Mouse (Mus musculus): Measurements from ENCODE around the gene Sugt1. TPM values are rescaled to one million over a fixed set of nuclear protein-coding genes. Genes with fewer than 3 reads are reported as not detected.

Gene Sugt1
- polyA plus RNA-seq, 1 experiment: 186 TPM

GRCm38 (mm10) chr14:79671008-79671407 lies 83.5 kb downstream of the Sugt1 start:
- Histone ChIP-seq H3K4me3 (ENCODE audit: insufficient read depth, low read length) (no peak overlapping the region), H3K4me1 (ENCODE audit: control insufficient read depth, insufficient read depth, low read length) (no peaks in the 10 kb centered on the region), H3K27ac (ENCODE audit: insufficient read depth, low read length) (no peak overlapping the region)
- no peak for TF ChIP-seq POLR2A (IDR thresholded peaks at IDR 0.05; ENCODE audit: low read depth, low read length)
- TF ChIP-seq CTCF (IDR thresholded peaks at IDR 0.05; ENCODE audit: borderline replicate concordance, insufficient read depth, low read length): no peak

GRCm38 (mm10) chr14:79672567-79672966 lies 85.1 kb downstream of the Sugt1 start:
- no peak overlapping the region for H3K4me3 ChIP-seq (ENCODE audit: insufficient read depth, low read length)
- no peak overlapping the region for H3K27ac ChIP-seq (ENCODE audit: insufficient read depth, low read length)
- TF ChIP-seq CTCF (IDR thresholded peaks at IDR 0.05; ENCODE audit: borderline replicate concordance, insufficient read depth, low read length): no peak
- TF ChIP-seq POLR2A (IDR thresholded peaks at IDR 0.05; ENCODE audit: low read depth, low read length): no peak
- H3K4me1 ChIP-seq (ENCODE audit: control insufficient read depth, insufficient read depth, low read length): peaks cover 2% of the 10 kb centered on the region

DNA sequence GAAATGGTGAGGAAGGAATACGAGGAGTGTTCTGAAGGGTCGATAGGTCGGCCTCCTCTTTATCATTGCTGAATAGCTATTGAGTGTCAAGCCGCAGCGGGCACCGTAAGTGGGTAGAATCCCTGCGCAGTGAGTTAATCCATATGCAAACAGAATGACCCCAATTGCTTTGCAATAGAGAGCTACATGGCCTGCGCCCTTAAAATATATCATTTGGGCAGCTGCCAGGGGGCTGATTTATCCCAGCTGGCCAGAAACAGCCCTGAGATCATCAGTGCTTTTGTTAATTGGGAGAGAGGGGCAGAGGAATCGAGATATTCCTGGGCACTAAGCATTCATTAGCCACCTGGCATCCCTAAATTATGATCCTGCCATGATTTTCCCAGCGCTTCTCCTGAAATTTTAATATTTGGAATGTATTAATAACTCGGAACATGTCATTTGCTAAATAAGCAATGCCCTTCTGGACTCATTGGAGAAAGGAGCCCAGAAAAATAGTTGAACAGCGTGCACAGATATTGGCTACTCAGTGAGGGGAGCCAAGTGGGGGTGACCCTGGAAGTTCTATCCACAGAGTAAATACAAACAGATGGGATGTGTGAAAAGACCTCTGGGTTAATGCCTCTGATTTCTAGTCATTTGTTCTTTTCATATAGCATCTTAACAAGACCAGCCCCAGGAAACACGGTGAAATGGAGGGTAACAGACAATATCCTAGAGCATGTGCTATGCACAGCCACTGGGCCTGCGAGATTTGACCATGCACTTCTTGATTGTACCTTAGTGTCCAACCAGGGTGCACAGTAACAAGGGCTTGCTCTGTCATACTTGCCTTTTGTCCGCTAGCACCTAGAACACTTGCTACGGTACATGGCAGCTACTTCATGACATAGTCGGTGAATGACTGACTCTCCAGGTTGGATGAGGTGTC lies 85.9 kb downstream of the Sugt1 start:
- TF ChIP-seq POLR2A (IDR thresholded peaks at IDR 0.05; ENCODE audit: low read depth, low read length) (no peak), CTCF (IDR thresholded peaks at IDR 0.05; ENCODE audit: borderline replicate concordance, insufficient read depth, low read length) (no peak)
- Histone ChIP-seq H3K4me1 (ENCODE audit: control insufficient read depth, insufficient read depth, low read length) (peaks cover 2% of the 10 kb centered on the region), H3K27ac (ENCODE audit: insufficient read depth, low read length) (no peak overlapping the region)

GRCm38 (mm10) chr14:79677108-79677753 lies 89.7 kb downstream of the Sugt1 start:
- Histone ChIP-seq H3K4me1 (ENCODE audit: control insufficient read depth, insufficient read depth, low read length) (peaks cover 2% of the 10 kb centered on the region), H3K27ac (ENCODE audit: insufficient read depth, low read length) (no peak overlapping the region), H3K4me3 (ENCODE audit: insufficient read depth, low read length) (no peak overlapping the region)
- TF ChIP-seq CTCF (IDR thresholded peaks at IDR 0.05; ENCODE audit: borderline replicate concordance, insufficient read depth, low read length) (no peak), POLR2A (IDR thresholded peaks at IDR 0.05; ENCODE audit: low read depth, low read length) (no peak)

More for the DNA sequence above, 85.9 kb downstream of the Sugt1 start:
- H3K4me3 ChIP-seq (ENCODE audit: insufficient read depth, low read length): no peak overlapping the region

- H3K27ac ChIP-seq (ENCODE audit: insufficient read depth, low read length): no peak overlapping the region
- H3K4me3 ChIP-seq (ENCODE audit: insufficient read depth, low read length): no peak overlapping the region
- peaks cover 2% of the 10 kb centered on the region for H3K4me1 ChIP-seq (ENCODE audit: control insufficient read depth, insufficient read depth, low read length)
- TF ChIP-seq POLR2A (IDR thresholded peaks at IDR 0.05; ENCODE audit: low read depth, low read length) (no peak), CTCF (IDR thresholded peaks at IDR 0.05; ENCODE audit: borderline replicate concordance, insufficient read depth, low read length) (no peak)
Observed at GRCm38 (mm10) chr14:79677891-79678687, 90.6 kb downstream of the Sugt1 start.

GRCm38 (mm10) chr14:79680652-79681051 lies 93.2 kb downstream of the Sugt1 start:
- no peak for TF ChIP-seq POLR2A (IDR thresholded peaks at IDR 0.05; ENCODE audit: low read depth, low read length)
- TF ChIP-seq CTCF (IDR thresholded peaks at IDR 0.05; ENCODE audit: borderline replicate concordance, insufficient read depth, low read length): no peak
- H3K27ac ChIP-seq (ENCODE audit: insufficient read depth, low read length): no peak overlapping the region
- H3K4me3 ChIP-seq (ENCODE audit: insufficient read depth, low read length): no peak overlapping the region
- H3K4me1 ChIP-seq (ENCODE audit: control insufficient read depth, insufficient read depth, low read length): peaks cover 2% of the 10 kb centered on the region

Other genes starting within 250 kb of the Sugt1 start
- gene Naa16, start 196.9 kb upstream of the Sugt1 start, polyA plus RNA-seq (2011; ENCODE audit: insufficient read length, low read depth, missing spikeins): 19.8 and 20.5 TPM in 2 replicates
- gene Mtrf1, start 189.9 kb upstream of the Sugt1 start, polyA plus RNA-seq (2011; ENCODE audit: insufficient read length, low read depth, missing spikeins): 4.5 and 7.9 TPM in 2 replicates
- 4.3 and 6.4 TPM in 2 replicates for gene Kbtbd7, start 161.2 kb upstream of the Sugt1 start, polyA plus RNA-seq (2011; ENCODE audit: insufficient read length, low read depth, missing spikeins)
- 0.62 and 1.7 TPM in 2 replicates for gene Kbtbd6, start 135.9 kb upstream of the Sugt1 start, polyA plus RNA-seq (2011; ENCODE audit: insufficient read length, low read depth, missing spikeins)
- 27.8 and 31.1 TPM in 2 replicates for gene Elf1, start 106.5 kb upstream of the Sugt1 start, polyA plus RNA-seq (2011; ENCODE audit: insufficient read length, low read depth, missing spikeins)
- 43.9 and 54.1 TPM in 2 replicates for gene Wbp4, start 106.2 kb upstream of the Sugt1 start, polyA plus RNA-seq (2011; ENCODE audit: insufficient read length, low read depth, missing spikeins)
- not detected in 2 replicates for gene Cnmd, start 74.5 kb downstream of the Sugt1 start, polyA plus RNA-seq (2011; ENCODE audit: insufficient read length, low read depth, missing spikeins)
- 0.19 TPM in 1 of 2 replicates, not detected in the other for gene Pcdh8, start 183.6 kb downstream of the Sugt1 start, polyA plus RNA-seq (2011; ENCODE audit: insufficient read length, low read depth, missing spikeins)